In genomic region chr6:9027146-9027545, GRCm38 (mm10) we compare ENCODE assay signal across 12 mouse cellular contexts.
DNase-seq lines count a peak whose midpoint lies in the region; ATAC-seq and TF ChIP-seq lines count a peak whose summit lies in the region.
"Had no signal": no experiment of that assay in that cellular context is flagged by ENCODE, and none has a peak within 500 bp of the region (broad histone marks: within the 10 kb centered on the region; RNA-seq: fewer than 3 reads in every experiment).

No protein-coding gene starts in this region.

- TF ChIP-seq CTCF in lung, postnatal 0 days (IDR thresholded peaks at IDR 0.05), result no peak
- peak; percentile 22; the same call in 1 of the 2 replicates for TF ChIP-seq CTCF in hindbrain, postnatal 0 days (IDR thresholded peaks at IDR 0.05; ENCODE audit: low read depth)

- H3K9ac ChIP-seq in hindbrain, embryonic 13.5 days, result no peak overlapping the region
- no peak overlapping the region for H3K9ac ChIP-seq in hindbrain, embryonic 12.5 days
- H3K9ac ChIP-seq in lung, postnatal 0 days (replicated peaks; ENCODE audit: low read depth), result no peak overlapping the region
- H3K9ac ChIP-seq in hindbrain, postnatal 0 days (replicated peaks; ENCODE audit: low read length), result no peak overlapping the region

- no peak overlapping the region for H3K27ac ChIP-seq in hindbrain, embryonic 13.5 days
- no peak overlapping the region for H3K27ac ChIP-seq in hindbrain, embryonic 12.5 days
- no peak overlapping the region for H3K27ac ChIP-seq in lung, postnatal 0 days (ENCODE audit: low read length)
- H3K27ac ChIP-seq in hindbrain, postnatal 0 days, result no peak overlapping the region

- H3K4me1 ChIP-seq in hindbrain, embryonic 13.5 days (replicated peaks), result peaks cover 7% of the 10 kb centered on the region; the same call in 1 of the 2 replicates
- H3K4me1 ChIP-seq in hindbrain, embryonic 12.5 days, result no peaks in the 10 kb centered on the region
- H3K4me1 ChIP-seq in lung, postnatal 0 days (ENCODE audit: insufficient read depth, low read depth, low read length), result no peaks in the 10 kb centered on the region
- H3K4me1 ChIP-seq in hindbrain, postnatal 0 days (ENCODE audit: insufficient read depth, low read length), result no peaks in the 10 kb centered on the region

- peak; percentile 76 for ATAC-seq in hindbrain, embryonic 13.5 days (ENCODE audit: low FRiP score)
- no peak for ATAC-seq in hindbrain, embryonic 12.5 days (ENCODE audit: low FRiP score)
- ATAC-seq in lung, postnatal 0 days, result no peak
- ATAC-seq in hindbrain, postnatal 0 days, result peak; percentile 83
- ATAC-seq in frontal cortex, adult (ENCODE audit: low TSS enrichment), result no peak
- ATAC-seq: inflammation-experienced regulatory T-cells, adult 6 months had no signal

- H3K27me3 ChIP-seq in hindbrain, embryonic 13.5 days, result no peaks in the 10 kb centered on the region
- H3K27me3 ChIP-seq in hindbrain, embryonic 12.5 days, result no peaks in the 10 kb centered on the region
- no peaks in the 10 kb centered on the region for H3K27me3 ChIP-seq in lung, postnatal 0 days (replicated peaks; ENCODE audit: insufficient read depth, low read length)
- H3K27me3 ChIP-seq in hindbrain, postnatal 0 days (ENCODE audit: insufficient read depth, low read length), result no peaks in the 10 kb centered on the region
- H3K27me3 ChIP-seq: CH12.LX had no signal

- H3K4me3 ChIP-seq in hindbrain, embryonic 13.5 days, result no peak overlapping the region
- H3K4me3 ChIP-seq in hindbrain, embryonic 12.5 days, result no peak overlapping the region
- H3K4me3 ChIP-seq in lung, postnatal 0 days (ENCODE audit: low read depth, low read length), result no peak overlapping the region
- H3K4me3 ChIP-seq in hindbrain, postnatal 0 days (ENCODE audit: low read length), result no peak overlapping the region

- H3K36me3 ChIP-seq in hindbrain, embryonic 13.5 days, result no peaks in the 10 kb centered on the region
- no peaks in the 10 kb centered on the region for H3K36me3 ChIP-seq in hindbrain, embryonic 12.5 days
- no peaks in the 10 kb centered on the region for H3K36me3 ChIP-seq in lung, postnatal 0 days (ENCODE audit: insufficient read depth, low read length)
- no peaks in the 10 kb centered on the region for H3K36me3 ChIP-seq in hindbrain, postnatal 0 days (ENCODE audit: insufficient read depth, low read length)

- no peaks in the 10 kb centered on the region for H3K9me3 ChIP-seq in hindbrain, embryonic 13.5 days
- H3K9me3 ChIP-seq in hindbrain, embryonic 12.5 days (replicated peaks), result no peaks in the 10 kb centered on the region
- H3K9me3 ChIP-seq in lung, postnatal 0 days (ENCODE audit: low read length), result no peaks in the 10 kb centered on the region
- H3K9me3 ChIP-seq in hindbrain, postnatal 0 days (ENCODE audit: low read length), result no peaks in the 10 kb centered on the region

- TF ChIP-seq EP300 in lung, postnatal 0 days (IDR thresholded peaks at IDR 0.05), result no peak

- 45% methylated on average over 4 of the region's 4 CpGs for WGBS in hindbrain, embryonic 13.5 days
- 58% methylated on average over 4 of the region's 4 CpGs for WGBS in hindbrain, embryonic 12.5 days
- WGBS in lung, postnatal 0 days, result 50% methylated on average over 4 of the region's 4 CpGs
- 20% methylated on average over 4 of the region's 4 CpGs for WGBS in hindbrain, postnatal 0 days

- no peak overlapping the region for H3K4me2 ChIP-seq in hindbrain, embryonic 13.5 days
- H3K4me2 ChIP-seq in hindbrain, embryonic 12.5 days (replicated peaks), result no peak overlapping the region
- H3K4me2 ChIP-seq in lung, postnatal 0 days (replicated peaks; ENCODE audit: low read depth, low read length), result no peak overlapping the region
- no peak overlapping the region for H3K4me2 ChIP-seq in hindbrain, postnatal 0 days (ENCODE audit: low read depth, low read length)
- H3K4me2 ChIP-seq: liver, embryonic 11.5 days had no signal

- peak; percentile 31 for DNase-seq in lung, postnatal 0 days (ENCODE audit: low spot score)
- DNase-seq in lung, adult 18-20 months, result no peak
- peak; percentile 11 for DNase-seq in gastrocnemius, postnatal 10 days
- peak; percentile 83 for DNase-seq in hindbrain, postnatal 0 days (ENCODE audit: low spot score)
- DNase-seq: embryo, embryonic 11 days; lung, postnatal 36 days had no signal

Comparison
In these comparisons a context has a peak if more than half of its experiments do, and no peak if none do; other contexts are left out.
1. ATAC-seq: peak in hindbrain, embryonic 13.5 days (single experiment) and hindbrain, postnatal 0 days (single experiment); none in hindbrain, embryonic 12.5 days (single experiment), lung, postnatal 0 days (single experiment) and frontal cortex, adult (single experiment).
2. DNase-seq: peak in lung, postnatal 0 days (single experiment), gastrocnemius, postnatal 10 days (single experiment) and hindbrain, postnatal 0 days (single experiment); none in lung, adult 18-20 months (0 of 2).